Mouse (Mus musculus) B cell, adult (primary cell): ENCODE data around the gene Olfr725. TPM values are rescaled to one million over a fixed set of nuclear protein-coding genes. Genes with fewer than 3 reads are reported as not detected.

Experiments
- total RNA-seq: library from RNA; stranded (reverse); gene quantifications from 4 replicates; pipeline ENCODE4 v1.2.4, GENCODE M21; 2023; ENCODE audit not compliant: inconsistent age

The Olfr725 gene
- not detected in 4 replicates for total RNA-seq

GRCm38 (mm10) chr14:50040275-50040674 lies at the start of gene Olfr725:
Gene Olfr725, minus strand, starts transcription at chr14:50040375.

Other genes starting within 250 kb of the Olfr725 start
- gene Olfr722, start 138.4 kb downstream of the Olfr725 start, total RNA-seq, result not detected in 4 replicates
- not detected in 4 replicates for gene Olfr723, start 108.6 kb downstream of the Olfr725 start, total RNA-seq
- not detected in 4 replicates for gene Olfr724, start 77.1 kb downstream of the Olfr725 start, total RNA-seq
- gene Olfr726, start 50.6 kb upstream of the Olfr725 start, total RNA-seq, result not detected in 4 replicates
- gene Olfr727, start 82.8 kb upstream of the Olfr725 start, total RNA-seq, result not detected in 4 replicates
- gene Olfr728, start 102.3 kb upstream of the Olfr725 start, total RNA-seq, result not detected in 4 replicates
- gene Olfr729, start 112.5 kb upstream of the Olfr725 start, total RNA-seq, result not detected in 4 replicates
- not detected in 4 replicates for gene Olfr730, start 147.8 kb upstream of the Olfr725 start, total RNA-seq
- gene Olfr731, start 201.5 kb upstream of the Olfr725 start, total RNA-seq, result not detected in 4 replicates
- gene Olfr732, start 243.8 kb upstream of the Olfr725 start, total RNA-seq, result not detected in 4 replicates